Mouse (Mus musculus): ENCODE measurements around the gene Scml4.

Gene Scml4

DNA sequence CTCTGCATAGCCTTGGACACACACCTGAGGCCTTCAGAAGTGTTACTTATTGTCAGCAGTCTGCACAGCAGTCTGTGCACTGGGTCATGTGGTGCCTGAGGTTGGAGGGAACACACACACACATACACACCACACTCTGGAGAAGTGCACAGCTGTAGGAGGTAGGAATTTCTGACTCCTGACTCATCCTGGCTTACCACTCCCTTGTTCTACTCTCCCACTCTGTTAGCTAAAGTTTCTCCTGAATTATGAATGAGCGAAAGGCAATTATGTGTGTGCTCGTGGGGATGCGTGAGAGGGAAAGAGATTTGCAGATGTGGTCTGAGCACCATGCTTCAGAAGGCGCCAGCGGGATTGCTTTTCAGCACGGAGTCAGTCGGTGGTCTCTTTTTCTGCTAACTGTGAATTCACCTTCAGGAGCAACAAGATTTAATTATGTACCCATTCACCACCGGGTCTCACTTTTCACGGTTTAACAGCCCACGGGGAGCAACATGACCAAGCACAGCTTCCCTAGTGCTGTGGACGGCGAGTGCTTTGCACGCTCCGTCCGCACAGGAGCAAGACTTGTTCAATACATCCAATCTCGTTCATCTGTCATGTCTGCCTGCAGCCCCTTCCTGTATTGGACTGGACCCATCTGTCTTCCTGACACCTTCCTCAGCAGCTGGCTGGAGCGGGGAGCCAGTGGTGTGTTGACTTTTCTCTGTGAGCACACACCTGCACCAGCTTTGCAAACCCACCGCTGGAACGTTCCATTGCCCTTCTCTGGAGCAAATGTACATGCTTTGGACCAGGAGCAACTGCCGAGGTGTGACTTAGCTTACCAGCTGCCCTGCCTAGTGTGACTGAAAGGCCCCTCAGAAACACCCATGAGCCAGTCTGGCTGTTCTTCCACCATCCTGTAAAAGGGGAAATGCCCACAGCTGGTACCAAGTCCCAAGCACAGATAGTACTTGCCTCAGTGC, 91.2 kb downstream of the Scml4 start:
- no peak for DNase-seq (ENCODE audit: low spot score in 2 of 2)

DNA sequence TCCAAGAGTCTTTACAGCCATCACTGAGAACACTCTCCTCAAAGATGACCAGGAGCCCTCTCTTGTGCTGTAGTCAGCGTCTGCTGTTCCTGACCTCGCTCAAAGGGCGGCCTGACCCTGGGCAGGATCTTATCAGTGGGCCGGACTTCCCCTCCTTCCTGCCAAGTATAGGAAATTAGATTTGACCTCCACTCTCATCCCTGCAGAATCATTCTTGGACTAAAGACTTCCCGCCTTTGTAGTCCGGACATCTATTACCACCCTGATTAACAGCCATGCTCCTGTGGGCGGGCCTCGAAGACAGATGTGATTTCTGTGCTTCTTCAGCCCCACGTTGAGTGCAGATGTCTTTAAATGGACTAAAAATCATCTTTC, 91.9 kb downstream of the Scml4 start:
- no peak for DNase-seq (ENCODE audit: low spot score in 2 of 2)

DNA sequence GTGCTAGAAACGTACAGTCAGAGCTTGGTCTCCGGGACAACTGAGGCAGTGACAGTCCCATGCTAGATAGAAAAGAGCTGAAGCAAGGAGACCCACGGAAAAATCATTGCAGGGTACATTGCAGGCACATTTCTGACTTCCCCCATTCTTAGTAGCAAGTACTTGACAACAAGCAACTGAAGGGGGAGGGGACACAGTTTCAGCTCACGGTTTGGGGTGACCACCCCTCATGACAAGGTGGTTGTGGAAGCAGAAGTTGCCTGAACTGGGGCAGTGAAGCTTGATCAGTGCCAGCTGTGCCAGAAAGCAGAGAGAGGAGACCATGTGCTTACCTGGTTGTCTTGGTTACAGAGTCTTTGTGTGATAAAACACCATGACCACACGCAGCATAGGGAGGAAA, 93.4 kb downstream of the Scml4 start:
- no peak for DNase-seq (ENCODE audit: low spot score in 2 of 2)

DNA sequence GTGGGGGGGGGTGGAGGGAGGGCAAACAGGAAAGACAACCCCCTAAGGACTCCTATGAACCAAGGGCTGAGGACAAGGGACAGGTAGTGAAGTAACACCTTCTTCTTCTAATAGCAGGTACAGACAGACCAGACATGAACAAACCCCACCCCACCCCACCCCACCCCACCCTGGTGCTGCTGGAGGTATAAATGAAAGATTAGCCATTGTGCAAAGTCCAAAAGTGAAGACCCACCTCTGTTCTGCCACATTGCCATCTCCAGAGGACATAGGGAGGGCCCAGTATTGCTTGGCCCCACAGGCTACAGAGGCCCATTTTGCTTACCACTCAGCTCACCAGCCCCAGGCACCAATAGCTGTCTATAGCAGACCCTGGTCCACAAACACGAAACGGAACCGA, 95.0 kb downstream of the Scml4 start:
- DNase-seq (ENCODE audit: low spot score in 2 of 2), result no peak

DNA sequence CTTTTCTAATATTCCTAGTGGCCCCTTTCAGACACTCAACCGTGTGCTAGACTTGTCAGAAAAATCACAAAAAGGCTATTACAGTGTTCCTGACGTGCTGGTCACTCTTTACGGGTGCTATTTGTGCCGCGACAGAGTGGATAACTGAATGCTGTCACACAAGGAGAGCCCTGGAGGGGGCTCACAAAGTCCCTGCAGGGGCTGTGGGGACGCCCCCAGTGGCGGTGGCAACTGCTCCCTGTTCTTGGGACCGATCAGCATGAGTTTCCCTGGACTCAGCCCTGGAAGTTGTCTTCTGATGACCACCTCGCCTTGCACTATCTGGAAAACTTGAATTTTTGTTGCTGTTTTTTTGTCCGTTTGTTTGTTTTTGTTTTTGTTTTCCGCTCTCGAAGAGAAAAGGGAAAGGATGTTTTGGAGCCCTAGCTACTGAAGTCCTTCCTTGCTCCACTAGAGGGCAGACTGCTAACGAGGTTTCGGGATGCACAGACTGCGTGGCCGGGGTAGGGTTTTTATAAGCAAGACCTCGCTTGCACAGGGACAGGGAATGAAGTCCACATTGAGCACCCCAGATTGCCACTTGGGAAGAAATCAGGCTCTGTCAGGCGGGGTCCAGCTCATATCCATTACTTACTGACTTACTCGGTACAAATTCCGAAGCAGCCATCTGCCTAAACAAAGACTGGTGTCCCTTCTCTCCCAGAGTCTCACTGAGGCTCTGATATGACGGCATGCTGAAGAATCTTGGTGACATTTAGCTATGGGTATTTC, 97.9 kb downstream of the Scml4 start:
- peak; percentile 48 to 71 for DNase-seq (ENCODE audit: low spot score in 2 of 2)

DNA sequence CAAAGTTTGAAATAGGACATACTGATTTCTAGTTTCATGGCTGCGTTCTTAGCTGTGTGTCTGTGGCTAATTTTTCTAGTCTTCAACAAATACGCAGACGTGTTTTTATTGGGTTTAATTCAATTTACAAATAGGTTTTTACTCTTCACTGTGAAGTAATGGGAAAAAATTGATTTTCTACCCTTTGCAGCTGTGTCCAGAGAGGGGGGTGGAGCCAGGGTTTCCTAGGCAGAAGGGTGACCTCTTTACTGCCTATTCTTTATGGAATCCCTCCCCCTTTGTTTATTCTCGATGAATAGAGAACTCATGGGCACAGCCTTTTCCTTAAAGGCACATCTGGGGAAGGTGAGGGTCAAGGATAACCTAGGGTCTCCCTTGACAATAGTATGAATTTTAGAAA, 98.5 kb downstream of the Scml4 start:
- no peak for DNase-seq (ENCODE audit: low spot score in 2 of 2)

DNA sequence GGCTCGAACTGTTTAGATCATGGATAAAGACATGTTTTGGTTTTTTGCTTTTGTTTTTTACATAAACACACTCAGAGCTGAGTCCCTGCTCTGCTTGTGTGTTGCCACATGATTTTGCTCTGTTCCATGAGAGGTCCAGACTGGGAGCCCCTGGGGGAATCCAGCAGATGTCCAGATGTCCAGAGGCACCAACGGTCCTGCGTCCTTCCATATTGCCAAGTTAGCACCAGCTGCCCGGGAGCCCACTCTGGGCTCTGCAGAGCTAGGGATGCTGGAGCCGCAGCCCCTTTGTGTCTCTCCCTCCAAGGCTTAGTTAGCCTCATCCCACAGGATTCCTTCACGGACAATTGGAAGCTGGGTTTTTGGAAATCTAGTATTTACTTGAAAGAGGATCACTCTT, 101.6 kb downstream of the Scml4 start:
- DNase-seq (ENCODE audit: low spot score in 2 of 2), result peak; percentile 34 to 43

DNA sequence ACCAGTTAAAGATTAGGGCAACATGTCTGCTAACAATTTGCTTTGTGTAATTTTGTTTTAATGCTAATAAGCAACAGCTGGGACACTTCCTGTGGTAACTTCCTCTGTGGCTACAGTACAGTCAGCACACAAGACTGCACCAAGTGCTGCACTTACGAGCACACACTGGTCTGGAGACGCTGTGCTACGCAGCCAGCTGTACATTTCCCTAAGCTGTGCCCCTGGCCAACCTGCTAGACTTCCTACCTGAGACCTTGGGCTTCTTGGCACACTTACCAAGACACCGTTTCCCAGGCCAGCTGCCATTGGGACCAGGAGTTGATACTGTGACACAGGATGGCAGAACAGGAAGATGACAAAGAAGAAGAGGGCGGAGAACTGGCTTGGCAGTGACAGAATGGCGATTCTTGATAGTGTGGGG, 102.0 kb downstream of the Scml4 start:
- DNase-seq (ENCODE audit: low spot score in 2 of 2), result peak; percentile 40 to 46

DNA sequence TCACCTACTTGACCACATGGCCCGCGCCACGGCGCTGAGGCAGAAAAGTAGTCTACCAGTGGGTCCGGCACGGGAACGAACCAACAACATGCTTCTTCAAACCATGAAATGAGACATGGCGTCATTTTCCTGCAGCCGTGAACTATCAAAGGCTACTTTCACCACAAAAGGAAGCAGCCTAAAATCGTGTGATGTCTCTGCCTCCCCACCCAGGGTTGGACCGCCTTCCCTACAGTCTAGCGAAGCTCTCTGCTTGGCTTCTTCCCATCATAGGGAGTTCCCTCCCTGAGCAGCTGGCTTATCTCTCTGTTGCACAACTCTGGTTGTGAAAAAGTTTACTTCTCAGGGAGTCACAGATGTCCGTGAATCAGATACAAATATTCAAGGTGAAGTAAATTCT, 102.5 kb downstream of the Scml4 start:
- peak; percentile 76 to 78 for DNase-seq (ENCODE audit: low spot score in 2 of 2)

DNA sequence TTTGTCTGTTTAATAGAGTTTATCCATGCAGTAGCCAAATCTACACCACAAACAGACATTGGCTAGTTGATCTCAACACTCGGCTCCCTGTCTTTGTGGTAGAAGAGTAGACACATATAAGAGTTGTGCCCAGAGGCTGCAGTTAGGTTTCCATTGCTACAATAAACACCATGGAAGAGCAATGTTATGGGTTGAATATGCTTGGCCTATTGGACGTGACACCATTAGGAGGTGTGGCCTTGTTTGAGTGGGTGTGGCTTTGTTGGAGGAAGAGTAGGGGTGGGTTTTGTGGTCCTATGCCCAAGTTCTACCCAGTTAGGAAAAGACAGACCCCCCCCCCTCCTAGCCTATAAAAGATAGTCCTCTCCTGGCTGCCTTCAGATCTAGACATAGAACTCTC, 102.9 kb downstream of the Scml4 start:
- no peak for DNase-seq (ENCODE audit: low spot score in 2 of 2)

DNA sequence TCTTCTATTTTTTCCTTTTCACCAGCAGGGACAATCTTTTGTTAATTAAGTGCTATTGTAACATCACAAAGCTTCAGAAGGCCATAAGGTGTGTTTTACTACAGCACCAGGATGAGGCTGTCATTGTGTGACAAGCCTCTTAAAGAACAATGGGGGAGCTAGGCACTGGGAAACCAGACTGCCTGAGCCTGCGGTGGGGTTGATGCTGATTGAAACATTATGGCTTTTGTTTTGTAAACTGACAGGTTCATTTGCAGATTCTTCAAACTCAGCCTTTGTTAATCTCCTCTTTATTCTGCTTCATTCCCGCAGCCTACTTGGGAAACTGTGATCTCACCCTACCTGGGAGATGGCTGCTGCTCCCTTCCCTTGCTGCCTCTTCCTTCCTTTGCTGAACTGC, 108.2 kb downstream of the Scml4 start:
- DNase-seq (ENCODE audit: low spot score in 2 of 2), result no peak

DNA sequence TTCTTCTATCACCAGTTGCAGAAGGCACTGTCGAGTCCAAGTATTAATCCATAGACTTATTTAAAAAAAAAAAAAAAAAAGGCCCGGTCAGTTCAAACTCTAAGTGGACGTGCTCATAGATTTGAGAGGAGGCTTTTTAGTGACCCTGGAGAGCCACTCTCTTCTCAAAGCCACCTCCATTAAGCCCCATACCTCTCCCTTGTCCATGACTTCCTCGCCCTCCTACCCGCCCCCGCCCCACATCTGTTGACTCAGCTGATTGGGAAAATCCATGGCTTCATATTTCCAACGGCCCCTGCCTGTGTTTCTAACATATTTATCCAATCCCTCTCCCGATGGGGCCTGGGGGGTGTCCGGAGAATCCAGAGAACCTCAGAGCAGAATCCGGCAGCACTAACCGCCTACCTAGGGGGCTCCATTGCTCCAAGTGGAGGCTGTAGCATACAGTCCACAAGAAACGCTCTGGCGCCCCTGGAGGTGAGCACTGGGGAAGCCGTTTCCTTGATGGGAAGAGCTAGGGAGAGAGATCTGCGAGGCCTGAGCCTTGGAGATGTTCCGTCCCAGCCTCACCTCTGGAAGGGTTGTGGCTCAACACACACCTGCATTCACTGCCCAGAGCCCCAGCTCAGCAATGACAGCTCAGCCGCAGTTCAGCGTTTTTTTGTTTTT, 112.5 kb downstream of the Scml4 start:
- peak; percentile 38 to 49 for DNase-seq (ENCODE audit: low spot score in 2 of 2)

DNA sequence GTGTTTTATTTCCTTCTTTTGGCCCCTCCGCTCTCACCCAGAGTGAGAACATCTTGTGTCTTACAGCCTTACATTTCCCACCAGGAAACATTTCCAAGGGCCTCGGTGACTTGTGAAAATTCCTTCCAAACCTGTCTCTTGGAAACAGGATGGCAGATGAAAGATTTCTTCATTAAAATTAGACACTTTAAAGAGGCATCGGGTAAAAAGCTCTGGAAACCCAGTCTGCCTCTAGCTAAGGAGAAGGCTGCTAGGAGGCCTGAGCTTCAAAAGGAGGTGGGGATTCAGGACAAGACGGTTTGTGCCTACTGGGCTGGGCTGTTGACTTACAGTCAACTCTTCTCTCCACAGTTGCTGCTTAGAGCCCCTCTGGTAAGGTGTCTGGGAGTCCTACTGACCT, 113.4 kb downstream of the Scml4 start:
- DNase-seq (ENCODE audit: low spot score in 2 of 2), result no peak

DNA sequence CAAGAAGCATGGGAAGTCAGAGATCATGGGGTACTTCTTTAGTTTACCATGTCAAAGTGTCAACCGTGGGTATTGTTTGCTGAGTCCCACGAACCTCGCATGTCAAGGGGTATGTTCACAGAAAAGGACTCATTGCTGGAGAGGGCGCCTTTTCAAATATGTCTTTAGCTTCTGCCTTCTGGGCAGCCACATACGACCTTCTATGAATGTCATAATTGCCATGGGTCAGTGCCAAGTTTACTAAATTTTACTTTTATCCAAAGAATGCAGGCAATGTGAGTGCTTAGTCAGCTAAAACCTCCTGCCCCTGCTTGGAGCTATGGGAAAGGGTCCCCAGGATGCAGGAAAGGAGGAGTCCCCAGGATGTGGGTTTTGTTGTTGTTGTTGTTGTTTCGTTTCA, 116.4 kb downstream of the Scml4 start:
- no peak for DNase-seq (ENCODE audit: low spot score in 2 of 2)

DNA sequence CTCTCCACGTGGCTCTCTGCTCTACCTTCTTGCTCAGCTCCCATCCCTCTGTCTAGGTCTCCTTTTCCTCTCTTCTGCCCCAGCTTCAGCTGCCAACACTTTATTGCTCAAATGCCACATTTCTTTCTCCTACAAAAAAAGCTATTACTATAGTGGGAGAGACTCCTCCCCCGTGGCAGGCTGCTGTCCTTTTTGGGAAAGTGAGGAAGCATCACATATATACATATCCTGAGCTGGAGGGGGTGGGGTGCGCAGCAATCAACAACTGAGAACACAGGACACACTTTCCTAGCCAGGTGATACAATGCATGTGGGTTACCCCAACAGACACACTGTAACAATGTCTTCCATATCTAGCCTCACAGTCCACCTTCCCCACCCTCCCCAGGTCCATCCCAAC, 118.2 kb downstream of the Scml4 start:
- no peak for DNase-seq (ENCODE audit: low spot score in 2 of 2)

DNA sequence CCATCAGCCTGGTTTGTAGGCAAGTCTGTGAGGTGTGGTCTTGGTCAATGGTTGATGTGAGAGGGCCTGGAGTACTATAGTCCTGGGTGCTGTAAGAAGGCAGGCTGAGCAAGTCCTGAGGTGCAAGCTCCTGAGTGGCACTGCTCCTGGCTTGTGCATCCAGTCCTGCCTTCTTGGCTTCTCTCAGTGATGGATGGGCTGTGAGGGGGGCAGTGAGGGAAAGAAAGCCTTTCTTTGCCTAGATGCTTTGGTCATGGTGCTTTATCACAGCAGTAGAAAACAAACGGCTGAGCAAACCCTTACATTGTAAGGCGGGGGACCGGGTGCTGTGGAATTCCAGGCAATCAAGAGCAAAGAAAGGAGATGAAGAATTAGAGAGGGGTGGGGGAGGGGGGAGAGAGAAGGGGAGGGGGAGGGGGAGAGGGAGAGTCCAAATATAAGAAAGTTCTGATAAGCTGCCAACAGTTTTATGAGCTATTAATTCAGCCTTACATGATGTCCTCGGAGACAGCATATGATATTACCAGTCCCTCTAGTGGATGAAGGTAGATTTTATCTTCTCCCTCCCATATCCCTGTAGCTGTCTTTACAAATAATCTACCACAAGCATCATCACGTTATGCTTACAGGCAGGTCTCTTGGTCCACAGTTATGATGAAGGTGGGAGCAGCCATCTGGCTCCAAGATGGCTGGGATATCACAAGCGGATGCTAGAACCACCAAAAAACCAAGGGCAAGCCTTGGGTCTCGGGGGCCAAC, 121.0 kb downstream of the Scml4 start:
- no peak for DNase-seq (ENCODE audit: low spot score in 2 of 2)

DNA sequence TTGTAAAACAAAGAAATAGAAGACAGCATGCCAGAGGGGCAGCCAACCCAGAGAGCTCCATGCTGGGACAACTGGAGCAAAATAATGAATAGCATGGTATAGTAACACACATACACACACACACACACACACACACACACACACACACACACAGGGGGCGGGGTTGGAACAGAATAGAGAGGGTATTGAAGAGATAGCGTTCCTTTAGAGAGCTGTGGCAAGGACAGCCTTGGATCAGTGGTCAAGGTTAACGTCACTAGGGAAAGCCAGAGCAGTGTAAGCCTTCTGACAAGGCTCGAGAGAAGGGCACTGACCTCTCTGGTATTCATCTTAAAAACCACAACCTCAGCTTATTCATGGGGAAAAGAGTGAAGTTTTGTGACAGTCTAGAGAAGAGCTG, 124.7 kb downstream of the Scml4 start:
- DNase-seq (ENCODE audit: low spot score in 2 of 2), result no peak

DNA sequence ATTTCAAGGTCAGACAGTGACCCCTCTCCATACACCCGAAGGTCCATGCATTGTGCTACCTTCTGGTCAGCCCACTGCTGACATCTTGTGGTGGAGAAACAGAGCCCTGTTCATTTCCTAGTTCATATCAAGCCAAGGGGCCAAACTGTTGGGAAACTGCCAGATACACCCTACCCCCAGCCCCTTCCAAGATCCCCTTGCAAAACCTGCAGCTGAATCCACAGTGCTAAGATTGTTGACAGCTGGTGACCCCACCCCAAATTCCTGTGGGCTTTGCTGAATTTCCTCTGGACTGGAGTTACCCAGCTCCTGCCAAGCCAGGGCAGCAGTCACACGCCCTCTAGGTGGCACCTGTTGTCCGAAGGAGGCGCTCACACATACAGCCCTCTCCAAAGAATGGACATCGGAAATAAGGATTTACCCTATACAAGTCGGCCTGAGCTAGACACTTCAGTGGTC, 127.5 kb downstream of the Scml4 start:
- DNase-seq (ENCODE audit: low spot score in 2 of 2), result peak; percentile 38 to 53

DNA sequence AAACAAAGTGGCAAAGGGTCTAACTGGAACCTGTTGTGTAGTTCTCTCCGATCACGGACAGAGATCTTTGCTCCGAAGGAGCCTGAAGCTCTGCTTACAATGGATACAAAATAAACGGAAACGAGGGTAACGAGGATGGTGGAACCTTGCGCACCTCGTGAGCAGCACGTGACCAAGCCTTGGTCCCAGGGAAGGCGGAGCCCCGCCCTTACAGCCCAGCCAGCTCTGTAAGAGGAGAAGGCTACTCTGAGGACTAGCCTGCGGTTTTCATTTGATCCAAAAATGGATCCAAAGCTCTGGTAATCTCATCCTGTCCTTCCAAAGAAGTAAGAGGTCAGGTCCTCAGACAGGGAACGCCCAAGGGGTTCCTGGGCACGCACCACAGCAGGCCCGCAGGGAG, 128.5 kb downstream of the Scml4 start:
- DNase-seq (ENCODE audit: low spot score in 2 of 2), result no peak

DNA sequence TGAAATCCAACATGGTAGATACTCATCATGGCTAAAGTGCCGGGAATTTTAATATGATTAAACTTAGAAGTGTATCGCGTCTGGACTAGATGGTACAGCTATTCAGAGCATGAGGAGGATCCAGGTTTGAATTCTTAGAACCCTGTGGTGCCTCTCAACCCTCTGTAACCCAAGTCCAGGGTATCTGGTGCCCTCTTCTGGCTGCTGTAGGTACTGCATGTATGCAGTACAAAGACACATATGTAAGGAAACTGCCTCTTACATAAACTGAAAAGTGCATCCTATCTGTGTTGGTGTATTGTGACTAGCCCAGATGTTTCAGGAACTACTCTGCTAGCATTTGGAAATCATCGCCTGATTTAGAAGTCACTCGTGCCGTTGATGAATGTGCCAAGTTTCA, 129.7 kb downstream of the Scml4 start:
- peak in 1 of 2 experiments; percentile 28 for DNase-seq (ENCODE audit: low spot score in 2 of 2)

DNA sequence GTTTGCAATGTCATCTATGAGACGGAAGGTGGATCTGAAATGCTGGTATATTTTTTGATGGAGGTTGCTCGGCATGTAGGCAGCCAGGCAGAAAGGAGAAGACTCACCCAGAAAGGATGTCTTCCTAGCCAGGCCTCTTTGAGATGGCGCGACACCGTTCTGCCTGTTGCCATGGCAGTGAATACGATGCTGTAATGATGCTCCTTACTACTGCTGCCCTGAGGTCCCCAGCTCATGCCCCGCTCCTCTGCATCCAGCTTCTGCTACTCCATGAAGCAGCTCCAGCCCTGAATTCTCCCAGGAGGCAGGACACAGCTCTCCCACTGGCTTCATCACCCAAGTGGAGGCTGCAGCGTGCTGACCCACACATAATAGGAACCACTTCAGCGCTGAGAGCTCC, 130.8 kb downstream of the Scml4 start:
- no peak for DNase-seq (ENCODE audit: low spot score in 2 of 2)
